ENCODE assay signal across 14 mouse cellular contexts in genomic region chr6:21570964-21571363, GRCm38 (mm10).
"Had no signal": no experiment of that assay in that cellular context is flagged by ENCODE, and none has a peak within 500 bp of the region (broad histone marks: within the 10 kb centered on the region; RNA-seq: fewer than 3 reads in every experiment).

No protein-coding gene starts in this region.

- ATAC-seq: intestine, postnatal 0 days; liver, embryonic 12.5 days had no signal

- H3K9me3 ChIP-seq: limb, embryonic 15.5 days; liver, embryonic 12.5 days; lung, embryonic 15.5 days; megakaryocyte, embryonic 14.5 days; midbrain, embryonic 12.5 days had no signal

- H3K36me3 ChIP-seq: limb, embryonic 15.5 days; liver, embryonic 12.5 days; lung, embryonic 15.5 days; midbrain, embryonic 12.5 days had no signal

- H3K4me2 ChIP-seq: limb, embryonic 15.5 days; liver, embryonic 12.5 days; lung, embryonic 15.5 days; midbrain, embryonic 12.5 days had no signal

- H3K27me3 ChIP-seq: limb, embryonic 15.5 days; liver, embryonic 12.5 days; lung, embryonic 15.5 days; megakaryocyte, embryonic 14.5 days; midbrain, embryonic 12.5 days had no signal

- DNase-seq: kidney, adult 9 months; kidney, postnatal 10 days; kidney, postnatal 4 days; lung, postnatal 14 days; right cerebral cortex, postnatal 25 days; thymus, postnatal 36 days had no signal

- H3K9ac ChIP-seq: limb, embryonic 15.5 days; liver, embryonic 12.5 days; lung, embryonic 15.5 days; midbrain, embryonic 12.5 days had no signal

- H3K4me3 ChIP-seq: left cerebral cortex, adult 2 months; limb, embryonic 15.5 days; liver, embryonic 12.5 days; lung, embryonic 15.5 days; megakaryocyte, embryonic 14.5 days; midbrain, embryonic 12.5 days had no signal

- H3K27ac ChIP-seq: left cerebral cortex, adult 2 months; limb, embryonic 15.5 days; liver, embryonic 12.5 days; lung, embryonic 15.5 days; macrophage; midbrain, embryonic 12.5 days had no signal

- H3K4me1 ChIP-seq: limb, embryonic 15.5 days; liver, embryonic 12.5 days; lung, embryonic 15.5 days; megakaryocyte, embryonic 14.5 days; midbrain, embryonic 12.5 days had no signal
